Mouse (Mus musculus) intestine, postnatal 0 days (tissue): ENCODE data around the gene Susd3. TPM values are rescaled to one million over a fixed set of nuclear protein-coding genes. Genes with fewer than 3 reads are reported as not detected.

ENCODE experiments used
- ATAC-seq: fragments of 200-750 bp; cut with Nextera tagmentation; 2 replicates; pipeline ENCODE4 v1.8.0; 2017; ENCODE audit warnings: mild to moderate bottlenecking, moderate TSS enrichment, moderate library complexity
- H3K27ac ChIP-seq: fragments of 300-500 bp; sonication (generic); 2 replicates; pipeline ENCODE4 v1.5.1; 2014; ENCODE audit warnings: mild to moderate bottlenecking, low read depth, low read length, moderate library complexity
- H3K27me3 ChIP-seq: fragments of 300-500 bp; sonication (generic); replicated peaks from 2 replicates; pipeline ENCODE4 v1.6.1; 2014; ENCODE audit warnings: low read length, mixed read lengths; ENCODE audit not compliant: control insufficient read depth, insufficient read depth
- H3K36me3 ChIP-seq: fragments of 300-500 bp; sonication (generic); 2 replicates; pipeline ENCODE4 v1.6.1; 2014; ENCODE audit warnings: mild to moderate bottlenecking, moderate library complexity; ENCODE audit not compliant: control insufficient read depth, insufficient read depth
- H3K4me1 ChIP-seq: fragments of 300-500 bp; sonication (generic); replicated peaks from 2 replicates; pipeline ENCODE4 v1.6.1; 2014; ENCODE audit warnings: antibody characterized with exemption, low read length, mixed read lengths; ENCODE audit not compliant: control insufficient read depth, insufficient read depth
- H3K4me2 ChIP-seq: fragments of 300-500 bp; sonication (generic); replicated peaks from 2 replicates; pipeline ENCODE4 v1.6.1; 2014; ENCODE audit warnings: low read depth, mild to moderate bottlenecking, moderate library complexity
- H3K4me3 ChIP-seq: fragments of 300-500 bp; sonication (generic); 2 replicates; pipeline ENCODE4 v1.5.1; 2014; ENCODE audit warnings: low read depth, low read length
- H3K9ac ChIP-seq: fragments of 300-500 bp; sonication (generic); 2 replicates; pipeline ENCODE4 v1.6.1; 2014; ENCODE audit warnings: mild to moderate bottlenecking, low read depth, low read length
- H3K9me3 ChIP-seq: fragments of 300-500 bp; sonication (generic); 2 replicates; pipeline ENCODE4 v1.6.1; 2016; ENCODE audit warnings: mixed run types; ENCODE audit not compliant: control insufficient read depth
- CTCF ChIP-seq: sonication (generic); IDR thresholded peaks from 2 replicates; pipeline ENCODE4 v1.5.1; 2016; ENCODE audit warnings: low read depth, mild to moderate bottlenecking, control low read depth, antibody characterized with exemption, moderate library complexity
- WGBS: fragments of 180-500 bp; shearing (Covaris S2); extraction: QIAGEN DNeasy Blood & Tissue Kit; methylation state at CpG from one replicate; pipeline ENCODE4 v1.1.7; 2014; 5-methylcytosine and 5-hydroxymethylcytosine counted together
- polyA plus RNA-seq: library from polyadenylated mRNA; unstranded; fragments of >200 nt; fragmentation: Nextera tagmentation; extraction: Ambion mirVana; gene quantifications from 2 replicates; pipeline ENCODE4 v1.2.1, GENCODE M21; 2015

Susd3 gene
- polyA plus RNA-seq, 1 experiment from 2014 or later = 1.3 TPM

- no peak for ATAC-seq
- 78% methylated on average over 9 of the region's 9 CpGs for WGBS
- H3K4me2 ChIP-seq = no peak overlapping the region
- no peak overlapping the region for H3K4me3 ChIP-seq
- H3K36me3 ChIP-seq = no peaks in the 10 kb centered on the region
- H3K4me1 ChIP-seq = peaks cover 13% of the 10 kb centered on the region
- H3K9me3 ChIP-seq = 0 out of 2 replicates have a peak, but pooled peaks cover 3% of the 10 kb centered on the region
- no peak overlapping the region for H3K9ac ChIP-seq
- no peaks in the 10 kb centered on the region for H3K27me3 ChIP-seq
- H3K27ac ChIP-seq = no peak overlapping the region
- TF ChIP-seq CTCF = no peak
Observed at GRCm38 (mm10) chr13:49216808-49217561, 31.5 kb downstream of the Susd3 start.

DNA sequence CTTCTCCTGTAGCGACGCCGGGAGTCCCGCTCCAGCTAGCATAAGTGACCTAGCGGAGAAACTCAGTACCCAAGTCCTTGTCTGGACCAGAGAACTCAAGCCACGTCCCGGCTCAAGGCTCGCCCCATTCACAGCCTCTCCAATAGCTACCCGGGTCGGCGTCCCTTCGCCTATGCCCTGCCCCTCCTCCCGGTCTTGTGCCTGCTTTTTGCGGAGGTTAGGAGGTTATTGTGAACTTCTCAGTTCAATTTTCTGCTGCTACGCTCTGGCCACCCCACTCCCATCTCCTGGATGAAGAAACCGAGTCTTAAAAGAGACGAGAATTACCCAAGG, 32.3 kb downstream of the Susd3 start:
- Histone ChIP-seq H3K4me3 (peak overlapping the region; percentile 91), H3K36me3 (no peaks in the 10 kb centered on the region), H3K9me3 (0 out of 2 replicates have a peak, but pooled peaks cover 3% of the 10 kb centered on the region), H3K9ac (peak overlapping the region; percentile 86), H3K4me1 (peaks cover 13% of the 10 kb centered on the region), H3K27ac (peak overlapping the region; percentile 73), H3K27me3 (no peaks in the 10 kb centered on the region), H3K4me2 (peak overlapping the region; percentile 94)
- ATAC-seq = peak; percentile 55
- WGBS = 5% methylated on average over 17 of the region's 17 CpGs
- no peak for TF ChIP-seq CTCF

DNA sequence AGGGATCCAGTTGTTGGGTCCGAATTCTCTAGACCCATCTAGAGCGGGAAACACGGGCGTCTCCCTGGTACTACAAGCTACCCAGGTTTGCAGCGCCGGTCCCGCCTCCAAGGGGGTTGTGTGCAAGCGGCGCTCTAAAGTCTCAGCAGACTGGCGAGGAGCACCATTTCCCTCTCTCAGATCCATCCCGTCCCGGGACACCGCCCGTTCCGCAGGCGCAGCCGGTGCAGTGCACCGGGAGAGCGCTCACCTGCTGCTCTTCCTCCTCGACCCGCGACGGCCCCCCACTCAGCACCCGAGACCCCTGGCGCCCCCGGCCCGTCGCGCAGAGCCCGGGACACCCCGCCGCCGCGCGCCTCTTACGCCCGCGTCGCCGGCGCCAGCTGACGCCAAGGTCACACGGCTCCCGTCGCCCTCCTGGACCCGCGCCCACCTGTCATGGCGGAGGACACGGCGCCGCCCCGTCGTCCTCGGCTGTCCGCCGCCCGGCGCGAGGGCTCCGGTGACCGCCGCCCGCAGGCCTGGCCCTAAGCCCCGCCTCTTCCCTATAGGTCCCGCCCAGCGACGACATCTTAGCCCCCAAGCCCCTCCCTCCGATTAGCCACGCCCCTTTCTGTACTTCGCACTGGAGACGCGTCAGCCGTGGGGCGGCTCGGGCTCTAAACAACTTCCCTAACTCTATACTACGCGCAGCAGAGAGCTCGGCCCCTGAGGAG, 32.8 kb downstream of the Susd3 start, which contains the start of gene Card19:
Gene Card19, minus strand, starts transcription at position 534 of the 716 bp plus-strand sequence.
- Histone ChIP-seq H3K27me3 (no peaks in the 10 kb centered on the region), H3K27ac (peak within 1 kb of the TSS; percentile 73), H3K36me3 (no peaks in the 10 kb centered on the region), H3K4me1 (peaks cover 13% of the 10 kb centered on the region), H3K9ac (peak within 1 kb of the TSS; percentile 86), H3K4me3 (peak within 1 kb of the TSS; percentile 91), H3K9me3 (no peaks in the 10 kb centered on the region), H3K4me2 (peak within 1 kb of the TSS; percentile 94)
- TF ChIP-seq CTCF = no peak
- WGBS = under 1% methylated on average over 64 of the region's 78 CpGs
- ATAC-seq = peak; percentile 90

DNA sequence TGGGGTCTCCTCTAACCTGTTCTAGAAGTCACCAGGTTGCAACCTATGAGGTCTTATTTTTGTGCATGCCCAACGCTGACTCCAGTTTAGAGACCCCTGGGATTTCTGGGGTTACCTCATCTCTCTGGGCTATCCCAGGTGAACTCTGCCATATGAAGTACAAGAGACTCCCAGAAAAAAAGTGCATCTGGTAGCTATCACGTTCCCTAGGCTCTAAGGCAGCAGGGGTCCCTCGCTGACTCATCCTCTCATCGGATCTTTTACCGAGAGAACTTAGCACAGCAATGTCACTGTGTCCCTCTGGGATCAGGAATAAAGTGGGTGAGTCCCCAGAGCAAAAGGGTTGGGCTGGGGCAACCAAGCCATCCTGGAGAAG, 33.4 kb downstream of the Susd3 start:
- peak overlapping the region; percentile 94 for H3K4me2 ChIP-seq
- H3K36me3 ChIP-seq = no peaks in the 10 kb centered on the region
- WGBS = 11% methylated on average over 5 of the region's 5 CpGs
- no peaks in the 10 kb centered on the region for H3K27me3 ChIP-seq
- H3K4me1 ChIP-seq = peaks cover 13% of the 10 kb centered on the region
- no peaks in the 10 kb centered on the region for H3K9me3 ChIP-seq
- no peak for ATAC-seq
- H3K4me3 ChIP-seq = peak overlapping the region; percentile 91
- H3K27ac ChIP-seq = peak overlapping the region; percentile 73
- TF ChIP-seq CTCF = no peak
- H3K9ac ChIP-seq = peak overlapping the region; percentile 86

DNA sequence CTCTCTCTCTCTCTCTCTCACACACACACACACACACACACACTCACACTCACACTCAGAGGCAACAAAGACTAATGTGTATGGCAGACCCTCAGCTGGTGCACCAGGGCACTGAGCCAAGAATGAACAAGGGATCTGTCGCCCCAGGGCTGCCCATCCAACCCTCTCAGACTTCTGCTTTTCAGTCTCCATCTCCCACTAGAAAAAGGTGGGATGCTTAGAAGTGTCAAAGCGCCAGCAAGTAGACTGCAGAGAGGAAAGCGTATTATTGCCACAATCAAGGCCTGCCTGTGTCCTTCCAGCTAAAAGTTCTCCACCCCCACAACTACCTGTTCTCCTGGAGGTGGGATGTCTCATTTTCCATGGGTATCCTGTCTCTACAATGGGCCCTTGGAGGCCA, 34.1 kb downstream of the Susd3 start:
- no peak for TF ChIP-seq CTCF
- H3K4me2 ChIP-seq = peak overlapping the region; percentile 94
- H3K27me3 ChIP-seq = no peaks in the 10 kb centered on the region
- H3K9me3 ChIP-seq = no peaks in the 10 kb centered on the region
- H3K4me1 ChIP-seq = peaks cover 13% of the 10 kb centered on the region
- H3K9ac ChIP-seq = no peak overlapping the region
- H3K27ac ChIP-seq = no peak overlapping the region
- ATAC-seq = no peak
- no peaks in the 10 kb centered on the region for H3K36me3 ChIP-seq
- H3K4me3 ChIP-seq = 0 out of 2 replicates have a peak overlapping the region, but pooled peaks have one; percentile 91
- WGBS = 84% methylated on average over 3 of the region's 3 CpGs

DNA sequence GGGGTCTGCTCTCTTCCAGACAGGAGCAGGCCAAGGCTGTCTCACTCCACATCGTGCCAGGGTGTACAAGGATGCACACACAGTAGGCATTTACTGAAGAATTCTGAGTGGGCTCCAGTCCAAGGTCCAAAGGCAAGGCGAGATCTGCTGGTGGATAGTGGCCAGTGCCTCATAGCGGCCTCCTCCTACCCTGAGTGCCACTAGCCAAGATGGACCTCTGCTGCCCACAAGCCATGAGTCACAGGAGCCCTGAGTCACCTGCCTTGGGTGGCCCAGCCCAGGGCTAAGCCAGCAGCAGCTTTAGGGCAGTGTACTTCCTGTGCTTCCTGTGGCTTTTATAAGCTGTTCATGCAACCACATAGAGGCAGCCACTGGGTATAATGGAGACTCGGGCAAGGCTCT, 35.0 kb downstream of the Susd3 start:
- Histone ChIP-seq H3K27ac (no peak overlapping the region), H3K36me3 (no peaks in the 10 kb centered on the region), H3K9ac (no peak overlapping the region), H3K4me1 (peaks cover 13% of the 10 kb centered on the region), H3K27me3 (no peaks in the 10 kb centered on the region), H3K4me3 (no peak overlapping the region), H3K4me2 (peak overlapping the region; percentile 94; the same call in 1 of the 2 replicates), H3K9me3 (no peaks in the 10 kb centered on the region)
- peak; percentile 67 for ATAC-seq
- 46% methylated on average over 4 of the region's 4 CpGs for WGBS
- no peak for TF ChIP-seq CTCF
